In the genomic region with DNA sequence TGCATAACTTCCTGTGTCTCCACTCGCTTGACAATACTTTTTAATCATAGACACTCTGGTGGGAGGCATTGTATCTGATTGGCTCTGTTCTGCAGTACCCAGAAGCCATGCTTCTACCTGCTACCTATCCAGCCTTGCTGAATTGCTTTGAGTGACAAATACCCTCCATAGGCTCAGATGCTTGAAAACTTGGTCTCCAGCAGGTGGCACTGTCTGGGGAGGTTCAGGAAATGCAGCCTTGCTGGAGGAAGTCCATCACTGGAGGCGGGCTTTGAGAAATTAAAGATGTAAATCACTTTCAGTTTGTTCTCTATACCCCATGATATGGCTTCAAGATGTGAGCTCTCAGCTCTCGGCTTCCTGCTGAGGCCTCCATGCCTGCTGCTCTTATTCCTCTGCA, we compare ENCODE assay signal across 10 mouse cellular contexts. TPM values are rescaled to one million over a fixed set of nuclear protein-coding genes. Genes with fewer than 3 reads are reported as not detected.
A peak's percentile ranks its signal among the peaks of the same experiment; 100 is the strongest.
DNase-seq lines count a peak whose midpoint lies in the region; ATAC-seq and TF ChIP-seq lines count a peak whose summit lies in the region.
"Had no signal": no experiment of that assay in that cellular context is flagged by ENCODE, and none has a peak within 500 bp of the region (broad histone marks: within the 10 kb centered on the region; RNA-seq: fewer than 3 reads in every experiment).

No protein-coding gene starts in this region.

- no peaks in the 10 kb centered on the region for H3K27me3 ChIP-seq in forebrain, postnatal 0 days (ENCODE audit: insufficient read depth, low read length)
- H3K27me3 ChIP-seq in forebrain, embryonic 15.5 days: no peaks in the 10 kb centered on the region
- no peaks in the 10 kb centered on the region for H3K27me3 ChIP-seq in liver, adult 2 months (ENCODE audit: control insufficient read depth, insufficient read depth, low read length)
- H3K27me3 ChIP-seq in liver, embryonic 12.5 days (replicated peaks): no peaks in the 10 kb centered on the region
- no peaks in the 10 kb centered on the region for H3K27me3 ChIP-seq in CH12.LX (replicated peaks)
- H3K27me3 ChIP-seq: embryonic facial prominence, embryonic 13.5 days had no signal

- no peak overlapping the region for H3K27ac ChIP-seq in forebrain, postnatal 0 days (ENCODE audit: low read depth, low read length)
- H3K27ac ChIP-seq in forebrain, embryonic 15.5 days (replicated peaks): no peak overlapping the region
- no peak overlapping the region for H3K27ac ChIP-seq in liver, adult 2 months (replicated peaks; ENCODE audit: insufficient read depth, low read depth, low read length)
- no peak overlapping the region for H3K27ac ChIP-seq in liver, embryonic 12.5 days
- H3K27ac ChIP-seq in CH12.LX (ENCODE audit: insufficient read depth, low read depth): no peak overlapping the region
- H3K27ac ChIP-seq: embryonic facial prominence, embryonic 13.5 days; hindbrain, embryonic 14.5 days had no signal

- no peak for TF ChIP-seq EP300 in CH12.LX (IDR thresholded peaks at IDR 0.05; ENCODE audit: low read length)

- peak; percentile 57 for DNase-seq in forebrain, postnatal 0 days
- no peak for DNase-seq in liver, adult 2 months (ENCODE audit: extremely low read depth, low read depth, low spot score)
- DNase-seq in CH12.LX (ENCODE audit: extremely low read depth): peak; percentile 21
- DNase-seq in kidney, postnatal 10 days: peak; percentile 56
- no peak for DNase-seq in frontal cortex, postnatal 25 days (ENCODE audit: low spot score in 2 of 2)
- DNase-seq in right cerebral cortex, adult 2 months (ENCODE audit: low spot score in 2 of 2): no peak

- in situ Hi-C loops in CH12.LX (cut with MboI; ENCODE audit: low pct_ligation_motif_present, low pct_unique_long_range_greater_than_20kb, low sequenced_read_pairs): no loop called here

- peak; percentile 66 for TF ChIP-seq CTCF in forebrain, postnatal 0 days (IDR thresholded peaks at IDR 0.05; ENCODE audit: low read depth)
- peak; percentile 33 for TF ChIP-seq CTCF in liver, adult 2 months (IDR thresholded peaks at IDR 0.05; ENCODE audit: low read depth, low read length)
- peak; percentile 16 to 35; a peak in 3 of 4 replicates for TF ChIP-seq CTCF in CH12.LX (conservative IDR thresholded peaks at IDR 0.05 in 1 of 2, IDR thresholded peaks at IDR 0.05 in 1 of 2; ENCODE audit: low read depth in 2 of 2, low read length in 2 of 2)

- H3K4me1 ChIP-seq in forebrain, postnatal 0 days (ENCODE audit: insufficient read depth): no peaks in the 10 kb centered on the region
- peaks cover 10% of the 10 kb centered on the region for H3K4me1 ChIP-seq in forebrain, embryonic 15.5 days
- H3K4me1 ChIP-seq in liver, adult 2 months (ENCODE audit: control insufficient read depth, insufficient read depth, low read length): no peaks in the 10 kb centered on the region
- no peaks in the 10 kb centered on the region for H3K4me1 ChIP-seq in liver, embryonic 12.5 days
- no peaks in the 10 kb centered on the region; a peak in 1 of 4 replicates for H3K4me1 ChIP-seq in CH12.LX (ENCODE audit: control insufficient read depth in 1 of 2, insufficient read depth in 2 of 2)

- no peak overlapping the region for H3K4me3 ChIP-seq in forebrain, postnatal 0 days (ENCODE audit: low read depth, low read length)
- H3K4me3 ChIP-seq in forebrain, embryonic 15.5 days: no peak overlapping the region
- H3K4me3 ChIP-seq in liver, adult 2 months (ENCODE audit: insufficient read depth, low read depth, low read length): no peak overlapping the region
- no peak overlapping the region for H3K4me3 ChIP-seq in liver, embryonic 12.5 days
- H3K4me3 ChIP-seq in CH12.LX (replicated peaks in 1 of 3; ENCODE audit: low read depth in 2 of 3, low read length in 2 of 3, poor library complexity in 1 of 3): no peak overlapping the region
- H3K4me3 ChIP-seq: embryonic facial prominence, embryonic 13.5 days had no signal

- no peak for ATAC-seq in forebrain, postnatal 0 days
- ATAC-seq in forebrain, embryonic 15.5 days (replicated peaks): no peak
- ATAC-seq in liver, embryonic 12.5 days: no peak

- H3K79me2 ChIP-seq in liver, adult 2 months (ENCODE audit: control insufficient read depth, insufficient read depth, low read length): no peaks in the 10 kb centered on the region
- no peaks in the 10 kb centered on the region for H3K79me2 ChIP-seq in CH12.LX (replicated peaks; ENCODE audit: control insufficient read depth, extremely low read depth, insufficient read depth, poor library complexity, severe bottlenecking)

- 90% methylated on average over 3 of the region's 3 CpGs for WGBS in forebrain, postnatal 0 days
- WGBS in forebrain, embryonic 15.5 days: 92% methylated on average over 3 of the region's 3 CpGs
- 94% methylated on average over 3 of the region's 3 CpGs for WGBS in liver, adult 2 months
- WGBS in liver, embryonic 12.5 days (ENCODE audit: insufficient replicate concordance): 75% methylated on average over 3 of the region's 3 CpGs

- no peak overlapping the region for H3K9ac ChIP-seq in forebrain, postnatal 0 days
- H3K9ac ChIP-seq in forebrain, embryonic 15.5 days (replicated peaks): no peak overlapping the region
- no peak overlapping the region for H3K9ac ChIP-seq in liver, adult 2 months (ENCODE audit: low read depth, low read length)
- H3K9ac ChIP-seq in liver, embryonic 12.5 days: no peak overlapping the region
- H3K9ac ChIP-seq in CH12.LX (ENCODE audit: insufficient read depth, low read depth): no peak overlapping the region
- H3K9ac ChIP-seq: embryonic facial prominence, embryonic 13.5 days; hindbrain, embryonic 14.5 days had no signal

- no peaks in the 10 kb centered on the region for H3K36me3 ChIP-seq in forebrain, postnatal 0 days (ENCODE audit: insufficient read depth)
- H3K36me3 ChIP-seq in forebrain, embryonic 15.5 days: no peaks in the 10 kb centered on the region
- H3K36me3 ChIP-seq in liver, adult 2 months (ENCODE audit: control insufficient read depth, insufficient read depth, low read length): no peaks in the 10 kb centered on the region
- no peaks in the 10 kb centered on the region for H3K36me3 ChIP-seq in liver, embryonic 12.5 days
- no peaks in the 10 kb centered on the region for H3K36me3 ChIP-seq in CH12.LX (replicated peaks in 1 of 2; ENCODE audit: control insufficient read depth in 1 of 2, insufficient read depth in 1 of 2, low read length in 1 of 2)
- H3K36me3 ChIP-seq: embryonic facial prominence, embryonic 13.5 days had no signal

- dilution Hi-C loops in CH12.LX (cut with MboI; ENCODE audit: extremely low pct_ligation_motif_present, extremely low pct_unique_long_range_greater_than_20kb, low sequenced_read_pairs): no loop called here

- no peak for TF ChIP-seq POLR2A in liver, adult 2 months (IDR thresholded peaks at IDR 0.05; ENCODE audit: extremely low read depth, insufficient read depth, low read length)
- no peak for TF ChIP-seq POLR2A in CH12.LX (IDR thresholded peaks at IDR 0.05; ENCODE audit: low read depth, low read length)

- H3K9me3 ChIP-seq in forebrain, postnatal 0 days (ENCODE audit: low read length): no peaks in the 10 kb centered on the region
- no peaks in the 10 kb centered on the region for H3K9me3 ChIP-seq in forebrain, embryonic 15.5 days
- H3K9me3 ChIP-seq in liver, embryonic 12.5 days (replicated peaks): no peaks in the 10 kb centered on the region
- H3K9me3 ChIP-seq in CH12.LX (replicated peaks; ENCODE audit: low read length): peaks cover 51% of the 10 kb centered on the region
- H3K9me3 ChIP-seq: embryonic facial prominence, embryonic 13.5 days had no signal

- H3K4me2 ChIP-seq in forebrain, postnatal 0 days (ENCODE audit: low read depth): no peak overlapping the region
- H3K4me2 ChIP-seq in forebrain, embryonic 15.5 days (replicated peaks): no peak overlapping the region
- H3K4me2 ChIP-seq in liver, embryonic 12.5 days: no peak overlapping the region
- H3K4me2 ChIP-seq in CH12.LX (ENCODE audit: insufficient read depth, low read depth, poor library complexity, severe bottlenecking): no peak overlapping the region
- H3K4me2 ChIP-seq: embryonic facial prominence, embryonic 13.5 days; hindbrain, embryonic 14.5 days had no signal

- no peak for TF ChIP-seq RAD21 in CH12.LX (IDR thresholded peaks at IDR 0.05; ENCODE audit: low read depth, low read length)

TF ChIP-seq in CH12.LX, 34 proteins besides CTCF, POLR2A, EP300 and RAD21:
- no peak for TF ChIP-seq JUN (IDR thresholded peaks at IDR 0.05; ENCODE audit: insufficient read depth, low read depth, low read length)
- no peak for TF ChIP-seq JUND (conservative IDR thresholded peaks at IDR 0.05; ENCODE audit: low read depth, low read length)
- TF ChIP-seq CHD1 (IDR thresholded peaks at IDR 0.05; ENCODE audit: low read depth, low read length): no peak
TF ChIP-seq in CH12.LX: peak in this region for 0.

RNA-seq across cellular contexts. Expression of gene Arl4c, which starts 48.1 kb away (rescaled TPM):
- total RNA-seq in forebrain, postnatal 0 days (2014; rRNA removed): 95.6 and 106 TPM in 2 replicates
- polyA plus RNA-seq in forebrain, postnatal 0 days (2015; fragmentation: Nextera tagmentation; extraction: Ambion mirVana): 30.2 and 40.2 TPM in 2 replicates
- polyA plus RNA-seq in forebrain, embryonic 15.5 days (2015; fragmentation: Nextera tagmentation; extraction: Ambion mirVana): 38.1 and 42.4 TPM in 2 replicates
- total RNA-seq in liver, adult 2 months (2014; rRNA removed): 1.4 TPM in 2 replicates
- 0.71 and 0.86 TPM in 2 replicates for polyA plus RNA-seq in liver, adult 2 months (2012; rRNA removed)
- polyA plus RNA-seq in liver, embryonic 12.5 days (2016; fragmentation: Nextera tagmentation; extraction: Ambion mirVana): 1.8 and 2.3 TPM in 2 replicates
- 32.2 and 33.9 TPM in 2 replicates for total RNA-seq in CH12.LX (2012; rRNA removed)
- 24.1 and 25.8 TPM in 2 replicates for total RNA-seq in CH12.LX (2014; rRNA removed)
- 30.8 and 31.6 TPM in 2 replicates for polyA plus RNA-seq in CH12.LX (2012; ENCODE audit: insufficient read length, low read depth)

Comparison
In these comparisons a context has a peak if more than half of its experiments do, and no peak if none do; other contexts are left out.
1. DNase-seq: peak in forebrain, postnatal 0 days (single experiment), CH12.LX (single experiment) and kidney, postnatal 10 days (single experiment); none in liver, adult 2 months (single experiment), frontal cortex, postnatal 25 days (0 of 2) and right cerebral cortex, adult 2 months (0 of 2).
2. Peak in every context shown above with its lines, with median percentiles within 50 percentile points of each other: CTCF ChIP-seq.